Mouse (Mus musculus) mesoderm, embryonic 11.5 days (tissue): Measurements from ENCODE around the gene H2-DMb1.

Experiments used
- DNase-seq: peaks from one replicate; pipeline ENCODE4 v3.0.0-alpha.2; 2012; ENCODE audit warnings: low read depth, low spot score

The H2-DMb1 gene

GRCm38 (mm10) chr17:34209680-34210079, 56.8 kb downstream of the H2-DMb1 start:
- DNase-seq = no peak
